Comparison of ENCODE assay signal across 9 mouse cellular contexts in genomic region chr4:120887381-120888112, GRCm38 (mm10). TPM values are rescaled to one million over a fixed set of nuclear protein-coding genes. Genes with fewer than 3 reads are reported as not detected.
DNase-seq lines count a peak whose midpoint lies in the region; ATAC-seq and TF ChIP-seq lines count a peak whose summit lies in the region.
"Had no signal": no experiment of that assay in that cellular context is flagged by ENCODE, and none has a peak within 500 bp of the region (broad histone marks: within the 10 kb centered on the region; RNA-seq: fewer than 3 reads in every experiment).

No protein-coding gene starts in this region.

- DNase-seq in kidney, adult 18-20 months: peak; percentile 66
- peak; percentile 76 for DNase-seq in brain, adult 2 months (ENCODE audit: low read depth, low spot score)
- peak in 1 of 2 experiments; percentile 72 for DNase-seq in layer of hippocampus, adult 2 months (ENCODE audit: low spot score in 2 of 2)
- peak; percentile 33 to 48 for DNase-seq in thymus, postnatal 36 days

- no peak overlapping the region for H3K27ac ChIP-seq in kidney, embryonic 16.5 days (ENCODE audit: low read length)
- no peak overlapping the region for H3K27ac ChIP-seq in forebrain, embryonic 12.5 days
- no peak overlapping the region for H3K27ac ChIP-seq in layer of hippocampus, adult 2 months
- H3K27ac ChIP-seq: embryonic facial prominence, embryonic 13.5 days had no signal

- no peak overlapping the region for H3K4me2 ChIP-seq in kidney, embryonic 16.5 days (replicated peaks; ENCODE audit: low read depth, low read length)
- H3K4me2 ChIP-seq in forebrain, embryonic 12.5 days: no peak overlapping the region
- H3K4me2 ChIP-seq: embryonic facial prominence, embryonic 13.5 days had no signal

- WGBS in kidney, embryonic 16.5 days: 35% methylated on average over 8 of the region's 8 CpGs
- WGBS in forebrain, embryonic 12.5 days: 34% methylated on average over 8 of the region's 8 CpGs

- no peak overlapping the region for H3K4me3 ChIP-seq in kidney, embryonic 16.5 days (ENCODE audit: low read length)
- no peak overlapping the region for H3K4me3 ChIP-seq in E14TG2a.4 (replicated peaks; ENCODE audit: low read length)
- H3K4me3 ChIP-seq in forebrain, embryonic 12.5 days (replicated peaks): no peak overlapping the region
- no peak overlapping the region for H3K4me3 ChIP-seq in layer of hippocampus, adult 2 months
- H3K4me3 ChIP-seq: embryonic facial prominence, embryonic 13.5 days had no signal

- no peaks in the 10 kb centered on the region for H3K9me3 ChIP-seq in kidney, embryonic 16.5 days (ENCODE audit: low read length)
- no peaks in the 10 kb centered on the region for H3K9me3 ChIP-seq in E14TG2a.4 (ENCODE audit: low read length)
- no peaks in the 10 kb centered on the region for H3K9me3 ChIP-seq in forebrain, embryonic 12.5 days
- H3K9me3 ChIP-seq: embryonic facial prominence, embryonic 13.5 days had no signal

- no peaks in the 10 kb centered on the region for H3K4me1 ChIP-seq in kidney, embryonic 16.5 days (ENCODE audit: insufficient read depth, low read length)
- H3K4me1 ChIP-seq in E14TG2a.4 (replicated peaks; ENCODE audit: low read depth, low read length): peaks cover 21% of the 10 kb centered on the region
- H3K4me1 ChIP-seq in forebrain, embryonic 12.5 days: peaks cover 31% of the 10 kb centered on the region

- TF ChIP-seq CTCF in E14TG2a.4 (conservative IDR thresholded peaks at IDR 0.05; ENCODE audit: low read length): peak; percentile 54
- TF ChIP-seq CTCF in layer of hippocampus, adult 2 months (conservative IDR thresholded peaks at IDR 0.05): peak; percentile 84

- H3K36me3 ChIP-seq in kidney, embryonic 16.5 days (ENCODE audit: insufficient read depth, low read length): no peaks in the 10 kb centered on the region
- peaks cover 10% of the 10 kb centered on the region for H3K36me3 ChIP-seq in E14TG2a.4 (ENCODE audit: insufficient read depth, low read length)
- no peaks in the 10 kb centered on the region for H3K36me3 ChIP-seq in forebrain, embryonic 12.5 days (replicated peaks)
- H3K36me3 ChIP-seq: embryonic facial prominence, embryonic 13.5 days had no signal

- no peaks in the 10 kb centered on the region for H3K27me3 ChIP-seq in kidney, embryonic 16.5 days (ENCODE audit: insufficient read depth, low read length)
- H3K27me3 ChIP-seq in E14TG2a.4 (ENCODE audit: insufficient read depth, low read length): no peaks in the 10 kb centered on the region
- no peaks in the 10 kb centered on the region for H3K27me3 ChIP-seq in forebrain, embryonic 12.5 days

- no peak overlapping the region for H3K9ac ChIP-seq in kidney, embryonic 16.5 days (replicated peaks; ENCODE audit: low read length)
- no peak overlapping the region for H3K9ac ChIP-seq in forebrain, embryonic 12.5 days
- H3K9ac ChIP-seq: embryonic facial prominence, embryonic 13.5 days had no signal

- ATAC-seq in kidney, embryonic 16.5 days (ENCODE audit: low FRiP score, low TSS enrichment): no peak; the same call in 1 of the 2 replicates
- ATAC-seq in forebrain, embryonic 12.5 days (ENCODE audit: low FRiP score): peak; percentile 4; the same call in 1 of the 2 replicates
- peak; percentile 84 for ATAC-seq in megakaryocyte progenitor cell, adult 5-6 weeks (replicated peaks; ENCODE audit: poor library complexity)

RNA-seq across cellular contexts. Expression of gene Rims3, which starts 32.9 kb away (rescaled TPM):
- 0.41 and 0.54 TPM in 2 replicates for polyA plus RNA-seq in kidney, embryonic 16.5 days (2015; fragmentation: Nextera tagmentation; extraction: Ambion mirVana)
- polyA plus RNA-seq in forebrain, embryonic 12.5 days (2016; fragmentation: Nextera tagmentation; extraction: Ambion mirVana): 6.2 and 7.3 TPM in 2 replicates
- 10 to 100 TPM; 25.9 to 30.0 TPM for total RNA-seq in layer of hippocampus, adult 2 months (2021)
- total RNA-seq in megakaryocyte progenitor cell, adult 5-6 weeks (2015): 0.02 and 0.07 TPM in 2 replicates
- 0.14 TPM in 1 of 2 replicates, not detected in the other for total RNA-seq in megakaryocyte progenitor cell, adult 5-6 weeks (2017)

RNA-seq across cellular contexts. Expression of gene Exo5, which starts 37.3 kb away (rescaled TPM):
- 33.0 and 35.2 TPM in 2 replicates for polyA plus RNA-seq in kidney, embryonic 16.5 days (2015; fragmentation: Nextera tagmentation; extraction: Ambion mirVana)
- polyA plus RNA-seq in forebrain, embryonic 12.5 days (2016; fragmentation: Nextera tagmentation; extraction: Ambion mirVana): 36.3 and 38.3 TPM in 2 replicates
- 10 to 100 TPM in 1 of 2 experiments, 1 to 10 TPM in 1; 9.4 to 12.6 TPM for total RNA-seq in layer of hippocampus, adult 2 months (2021)
- 16.2 and 18.7 TPM in 2 replicates for total RNA-seq in megakaryocyte progenitor cell, adult 5-6 weeks (2015)
- 15.6 and 21.3 TPM in 2 replicates for total RNA-seq in megakaryocyte progenitor cell, adult 5-6 weeks (2017)

RNA-seq across cellular contexts. Expression of gene Nfyc, which starts 56.2 kb away (rescaled TPM):
- 123 and 133 TPM in 2 replicates for polyA plus RNA-seq in kidney, embryonic 16.5 days (2015; fragmentation: Nextera tagmentation; extraction: Ambion mirVana)
- polyA plus RNA-seq in forebrain, embryonic 12.5 days (2016; fragmentation: Nextera tagmentation; extraction: Ambion mirVana): 110 and 117 TPM in 2 replicates
- 10 to 100 TPM; 46.4 to 47.1 TPM for total RNA-seq in layer of hippocampus, adult 2 months (2021)
- total RNA-seq in megakaryocyte progenitor cell, adult 5-6 weeks (2015): 60.6 and 69.9 TPM in 2 replicates
- 40.8 and 41.5 TPM in 2 replicates for total RNA-seq in megakaryocyte progenitor cell, adult 5-6 weeks (2017)

Comparison
In these comparisons a context has a peak if more than half of its experiments do, and no peak if none do; other contexts are left out.
1. RNA of gene Rims3, which starts 32.9 kb away (total RNA-seq): 25.9 to 30.0 TPM in layer of hippocampus, adult 2 months; 0.02 to 0.14 TPM in megakaryocyte progenitor cell, adult 5-6 weeks; every median in the first group is over 10 times any median in the second.